Mouse (Mus musculus) kidney, embryonic 16.5 days (tissue): ENCODE measurements around the gene Trim31. TPM values are rescaled to one million over a fixed set of nuclear protein-coding genes. Genes with fewer than 3 reads are reported as not detected.

Experiments
- ATAC-seq: fragments of 200-750 bp; cut with Nextera tagmentation; 2 replicates; pipeline ENCODE4 v1.8.0; 2017; ENCODE audit warnings: moderate TSS enrichment; ENCODE audit not compliant: low FRiP score, low TSS enrichment
- H3K27ac ChIP-seq: fragments of 300-500 bp; sonication (generic); 2 replicates; pipeline ENCODE4 v1.5.1; 2014; ENCODE audit warnings: low read length
- H3K27me3 ChIP-seq: fragments of 300-500 bp; sonication (generic); 2 replicates; pipeline ENCODE4 v1.6.1; 2014; ENCODE audit warnings: low read length, control low read depth, mixed read lengths; ENCODE audit not compliant: insufficient read depth
- H3K36me3 ChIP-seq: fragments of 300-500 bp; sonication (generic); 2 replicates; pipeline ENCODE4 v1.6.1; 2014; ENCODE audit warnings: low read length, control low read depth, mixed read lengths; ENCODE audit not compliant: insufficient read depth
- H3K4me1 ChIP-seq: fragments of 300-500 bp; sonication (generic); 2 replicates; pipeline ENCODE4 v1.6.1; 2014; ENCODE audit warnings: low read length, control low read depth, mixed read lengths; ENCODE audit not compliant: insufficient read depth
- H3K4me2 ChIP-seq: fragments of 300-500 bp; sonication (generic); replicated peaks from 2 replicates; pipeline ENCODE4 v1.6.1; 2014; ENCODE audit warnings: low read depth, low read length
- H3K4me3 ChIP-seq: fragments of 300-500 bp; sonication (generic); 2 replicates; pipeline ENCODE4 v1.5.1; 2014; ENCODE audit warnings: mild to moderate bottlenecking, low read length
- H3K9ac ChIP-seq: fragments of 300-500 bp; sonication (generic); replicated peaks from 2 replicates; pipeline ENCODE4 v1.6.1; 2014; ENCODE audit warnings: low read length
- H3K9me3 ChIP-seq: fragments of 300-500 bp; sonication (generic); 2 replicates; pipeline ENCODE4 v1.6.1; 2016; ENCODE audit warnings: low read length, control low read depth
- WGBS: fragments of 180-500 bp; shearing (Covaris S2); extraction: QIAGEN DNeasy Blood & Tissue Kit; methylation state at CpG from one replicate; pipeline ENCODE4 v1.1.7; 2014; 5-methylcytosine and 5-hydroxymethylcytosine counted together
- polyA plus RNA-seq: library from polyadenylated mRNA; unstranded; fragments of >200 nt; fragmentation: Nextera tagmentation; extraction: Ambion mirVana; gene quantifications from 2 replicates; pipeline ENCODE4 v1.2.1, GENCODE M21; 2015

Gene Trim31
- not detected in 2 replicates for polyA plus RNA-seq

DNA sequence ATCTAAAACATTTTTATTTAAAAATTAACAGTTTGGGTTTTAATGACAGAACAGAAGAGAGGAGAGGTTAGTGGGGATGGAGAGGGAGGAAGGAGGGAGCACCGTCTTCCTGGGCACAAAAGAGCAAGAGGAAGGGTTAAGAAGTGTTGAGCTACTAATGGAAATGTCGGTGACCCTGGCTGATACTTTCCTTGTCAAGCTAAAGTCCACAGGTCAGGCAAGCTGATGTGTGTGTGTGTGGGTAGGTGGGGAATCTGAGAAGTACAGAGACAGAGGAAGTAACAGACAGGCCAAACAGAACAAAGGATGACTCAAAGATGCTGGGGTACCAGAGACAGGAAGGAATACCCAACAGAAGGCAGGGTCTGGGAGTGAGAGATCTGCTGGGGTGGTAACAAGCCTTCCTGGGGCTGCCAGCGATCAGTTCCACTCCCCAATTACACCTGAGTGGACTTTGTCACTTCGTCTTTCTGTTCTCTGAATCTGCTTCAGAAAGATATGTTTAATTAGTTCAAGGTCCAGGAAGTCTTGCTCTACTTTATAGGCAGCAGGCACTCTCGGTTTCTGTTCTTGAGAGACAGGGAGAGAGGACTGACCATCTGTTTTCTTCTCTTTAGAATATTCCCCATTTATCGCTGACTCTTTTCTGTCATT lies at the start of gene Trim31:
Gene Trim31, plus strand, starts transcription at position 567 of the 654 bp plus-strand sequence.
- no peaks in the 10 kb centered on the region for H3K36me3 ChIP-seq
- no peaks in the 10 kb centered on the region for H3K27me3 ChIP-seq
- H3K9me3 ChIP-seq, result no peaks in the 10 kb centered on the region
- H3K4me2 ChIP-seq, result no peak within 1 kb of the TSS
- H3K4me1 ChIP-seq, result no peaks in the 10 kb centered on the region
- 72% methylated on average over 6 of the region's 6 CpGs for WGBS
- no peak within 1 kb of the TSS for H3K27ac ChIP-seq
- ATAC-seq, result no peak
- H3K4me3 ChIP-seq, result no peak within 1 kb of the TSS
- no peak within 1 kb of the TSS for H3K9ac ChIP-seq

GRCm38 (mm10) chr17:36848911-36849310 lies 49.0 kb upstream of the Trim31 start:
- H3K4me3 ChIP-seq, result no peak overlapping the region
- H3K36me3 ChIP-seq, result peaks cover 33% of the 10 kb centered on the region
- no peak overlapping the region for H3K9ac ChIP-seq
- ATAC-seq, result no peak
- H3K9me3 ChIP-seq, result no peaks in the 10 kb centered on the region
- H3K4me2 ChIP-seq, result no peak overlapping the region
- 82% methylated on average over 5 of the region's 5 CpGs for WGBS
- no peak overlapping the region for H3K27ac ChIP-seq
- 0 out of 2 replicates have a peak, but pooled peaks cover 4% of the 10 kb centered on the region for H3K4me1 ChIP-seq
- no peaks in the 10 kb centered on the region for H3K27me3 ChIP-seq

DNA sequence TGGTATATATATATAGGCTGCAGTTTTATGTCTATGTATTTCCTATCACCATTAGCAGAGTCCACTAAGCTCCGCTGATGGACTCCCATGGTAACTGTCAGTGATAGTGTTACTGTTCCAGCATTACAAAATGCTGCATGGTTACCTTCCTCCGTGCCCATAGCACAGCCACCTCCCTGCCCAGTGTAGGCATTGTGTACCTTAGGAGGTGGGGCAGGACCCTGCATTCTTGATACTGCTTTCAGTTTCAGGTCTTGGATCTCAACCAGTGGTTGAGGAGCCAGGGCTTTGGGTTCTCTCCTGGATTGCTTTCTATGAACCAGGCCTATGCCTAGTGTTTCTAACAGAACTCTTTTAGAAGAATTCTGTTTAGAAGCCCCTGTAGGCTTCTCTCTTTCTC lies 47.9 kb upstream of the Trim31 start:
- Histone ChIP-seq H3K4me3 (no peak overlapping the region), H3K4me2 (no peak overlapping the region), H3K4me1 (no peaks in the 10 kb centered on the region), H3K9ac (no peak overlapping the region), H3K9me3 (no peaks in the 10 kb centered on the region), H3K36me3 (peaks cover 44% of the 10 kb centered on the region), H3K27ac (no peak overlapping the region), H3K27me3 (no peaks in the 10 kb centered on the region)
- WGBS, result 91% methylated on average over 2 of the region's 2 CpGs
- no peak for ATAC-seq

GRCm38 (mm10) chr17:36851200-36851599 lies 46.7 kb upstream of the Trim31 start:
- Histone ChIP-seq H3K9me3 (no peaks in the 10 kb centered on the region), H3K4me2 (no peak overlapping the region), H3K4me1 (no peaks in the 10 kb centered on the region), H3K27ac (no peak overlapping the region), H3K36me3 (peaks cover 54% of the 10 kb centered on the region), H3K27me3 (no peaks in the 10 kb centered on the region), H3K4me3 (no peak overlapping the region), H3K9ac (no peak overlapping the region)
- WGBS, result 69% methylated on average over 5 of the region's 5 CpGs
- ATAC-seq, result no peak

GRCm38 (mm10) chr17:36851627-36852026 lies 46.3 kb upstream of the Trim31 start:
- no peaks in the 10 kb centered on the region for H3K4me1 ChIP-seq
- WGBS, result 84% methylated on average over 5 of the region's 5 CpGs

DNA sequence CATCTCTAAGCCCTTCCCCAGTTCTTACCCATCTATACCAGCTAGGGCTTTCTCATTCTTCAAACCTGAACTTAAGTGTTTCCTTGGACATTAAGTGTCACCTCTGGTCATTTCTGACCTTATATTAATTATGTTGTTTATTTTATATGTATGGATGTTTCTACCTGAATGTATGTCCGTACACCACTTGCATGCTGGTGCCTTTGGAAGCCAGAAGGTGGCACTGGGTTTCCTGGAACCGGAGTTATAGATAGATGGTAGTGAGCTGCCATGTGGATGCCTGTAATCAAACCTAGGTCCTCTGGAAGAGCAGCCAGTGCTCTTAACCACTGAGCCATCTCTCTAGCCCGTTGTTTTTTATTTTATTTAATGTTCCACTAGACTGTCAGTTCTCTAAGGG lies 42.4 kb upstream of the Trim31 start:
- 88% methylated on average over 3 of the region's 3 CpGs for WGBS
- peaks cover 77% of the 10 kb centered on the region for H3K36me3 ChIP-seq

More at GRCm38 (mm10) chr17:36851627-36852026, 46.3 kb upstream of the Trim31 start:
- no peak overlapping the region for H3K27ac ChIP-seq
- no peak overlapping the region for H3K4me2 ChIP-seq
- no peak overlapping the region for H3K9ac ChIP-seq
- H3K4me3 ChIP-seq, result no peak overlapping the region
- ATAC-seq, result no peak
- H3K36me3 ChIP-seq, result peaks cover 59% of the 10 kb centered on the region
- no peaks in the 10 kb centered on the region for H3K9me3 ChIP-seq
- H3K27me3 ChIP-seq, result no peaks in the 10 kb centered on the region

DNA sequence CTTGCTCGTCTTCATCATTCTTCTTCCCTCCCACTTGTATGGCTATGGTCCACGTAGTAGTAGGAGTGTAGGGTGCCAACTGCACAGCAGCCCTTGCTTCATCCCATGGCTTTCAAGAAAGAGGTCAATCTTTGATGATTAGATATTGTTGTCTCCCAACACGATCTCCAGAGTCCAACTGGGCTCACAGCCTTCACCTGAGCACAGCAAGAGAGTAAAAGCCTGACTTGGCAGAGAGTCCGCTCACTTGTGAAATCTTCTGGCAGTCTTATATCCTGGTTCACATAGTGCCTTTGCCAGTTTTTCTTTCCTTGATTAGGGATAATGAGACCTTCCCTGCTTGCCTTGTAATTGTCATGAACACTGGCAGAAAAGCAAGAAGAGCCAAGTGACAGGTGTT lies 41.7 kb upstream of the Trim31 start:
- Histone ChIP-seq H3K36me3 (peaks cover 70% of the 10 kb centered on the region), H3K4me3 (no peak overlapping the region), H3K4me1 (no peaks in the 10 kb centered on the region), H3K27me3 (no peaks in the 10 kb centered on the region), H3K9ac (no peak overlapping the region), H3K27ac (no peak overlapping the region), H3K9me3 (no peaks in the 10 kb centered on the region), H3K4me2 (no peak overlapping the region)
- no peak for ATAC-seq
- WGBS, result 93% methylated on average over 4 of the region's 4 CpGs

More for the DNA sequence above, 42.4 kb upstream of the Trim31 start:
- no peak overlapping the region for H3K4me3 ChIP-seq
- no peaks in the 10 kb centered on the region for H3K9me3 ChIP-seq
- no peak overlapping the region for H3K9ac ChIP-seq
- H3K4me2 ChIP-seq, result no peak overlapping the region
- ATAC-seq, result no peak
- no peaks in the 10 kb centered on the region for H3K4me1 ChIP-seq
- H3K27me3 ChIP-seq, result no peaks in the 10 kb centered on the region
- no peak overlapping the region for H3K27ac ChIP-seq

- H3K4me3 ChIP-seq, result no peak overlapping the region
- 78% methylated on average over 3 of the region's 3 CpGs for WGBS
- peaks cover 53% of the 10 kb centered on the region for H3K36me3 ChIP-seq
These were observed 39.7 kb upstream of the Trim31 start for GRCm38 (mm10) chr17:36858181-36858580.

DNA sequence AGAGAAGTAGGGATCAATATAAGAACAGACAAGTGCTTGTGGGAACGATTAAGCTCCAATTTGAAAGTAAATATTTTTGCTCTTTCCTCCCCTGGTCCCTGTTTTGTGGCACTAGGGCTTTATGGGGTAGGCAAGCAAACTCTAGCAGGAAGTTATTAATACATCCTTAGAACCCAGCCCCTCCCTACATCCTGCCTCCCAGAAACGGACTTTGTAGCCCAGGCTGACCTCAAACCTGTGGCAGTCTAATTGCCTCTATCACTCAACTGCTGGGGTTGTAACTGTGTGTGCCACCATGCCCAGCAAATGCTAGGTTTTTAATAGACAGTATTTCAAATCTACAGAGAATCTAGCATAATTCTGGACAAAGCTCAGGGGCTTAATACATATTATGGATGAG lies 36.2 kb upstream of the Trim31 start:
- Histone ChIP-seq H3K9ac (no peak overlapping the region), H3K4me1 (peaks cover 2% of the 10 kb centered on the region; the same call in 1 of the 2 replicates), H3K27ac (no peak overlapping the region), H3K36me3 (peaks cover 19% of the 10 kb centered on the region), H3K4me3 (no peak overlapping the region), H3K27me3 (peaks cover 16% of the 10 kb centered on the region), H3K9me3 (no peaks in the 10 kb centered on the region), H3K4me2 (no peak overlapping the region)
- no peak for ATAC-seq
- WGBS, result 38% methylated on average over 2 of the region's 2 CpGs

More at GRCm38 (mm10) chr17:36858181-36858580, 39.7 kb upstream of the Trim31 start:
- ATAC-seq, result no peak
- Histone ChIP-seq H3K27me3 (no peaks in the 10 kb centered on the region), H3K4me2 (no peak overlapping the region), H3K9me3 (no peaks in the 10 kb centered on the region), H3K9ac (no peak overlapping the region), H3K27ac (no peak overlapping the region), H3K4me1 (no peaks in the 10 kb centered on the region)

- Histone ChIP-seq H3K36me3 (no peaks in the 10 kb centered on the region), H3K27ac (no peak within 1 kb of the TSS), H3K4me2 (peak within 1 kb of the TSS; percentile 47), H3K27me3 (peaks cover 26% of the 10 kb centered on the region), H3K4me3 (peak within 1 kb of the TSS; percentile 29), H3K9me3 (no peaks in the 10 kb centered on the region), H3K9ac (no peak within 1 kb of the TSS; the same call in 1 of the 2 replicates), H3K4me1 (peaks cover 4% of the 10 kb centered on the region; the same call in 1 of the 2 replicates)
- WGBS, result 10% methylated on average over 29 of the region's 29 CpGs
- ATAC-seq, result no peak
These were observed 31.0 kb upstream of the Trim31 start, which contains the start of gene Trim15 for GRCm38 (mm10) chr17:36866719-36867527. Trim15 (minus strand) TSS chr17:36867210.
